Mouse (Mus musculus) hindbrain, embryonic 11.5 days (tissue): ENCODE measurements at regions not wholly inside any gene's neighbourhood (a gene's known extent, or its start where the extent isn't known, plus 50 kb on each side); places are given as distances from the start of the nearest gene placed in this dataset.

ENCODE experiments used
- ATAC-seq: fragments of 200-750 bp; cut with Nextera tagmentation; 2 replicates; pipeline ENCODE4 v1.8.0; 2017; ENCODE audit warnings: mild to moderate bottlenecking, moderate TSS enrichment, moderate library complexity; ENCODE audit not compliant: low FRiP score
- DNase-seq: peaks from one replicate; pipeline ENCODE4 v3.0.0-alpha.2; 2015; ENCODE audit warnings: low spot score
- H3K27ac ChIP-seq: fragments of 300-500 bp; sonication (generic); 2 replicates; pipeline ENCODE4 v1.5.1; 2014; ENCODE audit warnings: mild to moderate bottlenecking, low read depth, low read length
- H3K27me3 ChIP-seq: fragments of 300-500 bp; sonication (generic); 2 replicates; pipeline ENCODE4 v1.6.1; 2014; ENCODE audit warnings: mild to moderate bottlenecking, low read length, moderate library complexity, mixed read lengths; ENCODE audit not compliant: control insufficient read depth, insufficient read depth
- H3K36me3 ChIP-seq: fragments of 300-500 bp; sonication (generic); 2 replicates; pipeline ENCODE4 v1.6.1; 2014; ENCODE audit warnings: mild to moderate bottlenecking, low read length, moderate library complexity, mixed read lengths; ENCODE audit not compliant: control insufficient read depth, insufficient read depth
- H3K4me1 ChIP-seq: fragments of 300-500 bp; sonication (generic); replicated peaks from 2 replicates; pipeline ENCODE4 v1.6.1; 2014; ENCODE audit warnings: low read length, mixed read lengths; ENCODE audit not compliant: control insufficient read depth, insufficient read depth
- H3K4me2 ChIP-seq: fragments of 300-500 bp; sonication (generic); replicated peaks from 2 replicates; pipeline ENCODE4 v1.6.1; 2014; ENCODE audit warnings: mild to moderate bottlenecking, low read depth, low read length
- H3K4me3 ChIP-seq: fragments of 300-500 bp; sonication (generic); 2 replicates; pipeline ENCODE4 v1.5.1; 2014; ENCODE audit warnings: low read depth, low read length
- H3K9ac ChIP-seq: fragments of 300-500 bp; sonication (generic); 2 replicates; pipeline ENCODE4 v1.6.1; 2014; ENCODE audit warnings: low read depth, low read length
- H3K9me3 ChIP-seq: fragments of 300-500 bp; sonication (generic); 2 replicates; pipeline ENCODE4 v1.6.1; 2016; ENCODE audit warnings: low read length; ENCODE audit not compliant: control insufficient read depth
- WGBS: fragments of 180-500 bp; shearing (Covaris S2); extraction: QIAGEN DNeasy Blood & Tissue Kit; methylation state at CpG from one replicate; pipeline ENCODE4 v1.1.7; 2014; 5-methylcytosine and 5-hydroxymethylcytosine counted together

- no peak overlapping the region for H3K9ac ChIP-seq
- 0 out of 2 replicates have a peak, but pooled peaks have one; percentile 4 for ATAC-seq
- WGBS, result 61% methylated on average over 8 of the region's 8 CpGs
- H3K9me3 ChIP-seq, result no peaks in the 10 kb centered on the region
- H3K27me3 ChIP-seq, result no peaks in the 10 kb centered on the region
- H3K4me1 ChIP-seq, result no peaks in the 10 kb centered on the region; the same call in 1 of the 2 replicates
- H3K36me3 ChIP-seq, result no peaks in the 10 kb centered on the region
- peak; percentile 20 for DNase-seq
- no peak overlapping the region for H3K4me2 ChIP-seq
- no peak overlapping the region for H3K4me3 ChIP-seq
- no peak overlapping the region for H3K27ac ChIP-seq
These were observed 136.9 kb upstream of the Mpdz start for GRCm38 (mm10) chr4:81579389-81580110.

DNA sequence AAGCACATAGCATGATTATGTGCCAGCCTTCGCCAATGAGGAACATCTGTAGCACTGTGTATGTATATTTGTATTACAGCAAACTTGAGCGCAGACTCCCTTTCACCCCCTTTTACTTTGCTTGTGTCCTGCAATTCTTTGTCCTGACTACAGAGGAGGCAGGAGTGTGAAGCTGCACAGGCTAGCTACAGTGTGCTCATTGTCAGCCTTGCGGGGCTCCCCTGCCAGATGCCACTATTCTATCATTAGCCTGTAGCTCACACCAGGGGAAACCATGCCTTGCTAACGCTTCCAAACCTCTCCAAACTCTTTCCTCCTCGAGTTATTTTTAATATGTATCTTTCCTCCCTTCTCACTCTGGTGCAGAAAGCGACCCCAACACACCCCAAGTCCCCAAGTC lies 136.4 kb upstream of the Mpdz start:
- ATAC-seq (peak; percentile 90; the same call in 1 of the 2 replicates), DNase-seq (peak; percentile 53)
- no peak overlapping the region for H3K4me2 ChIP-seq
- no peaks in the 10 kb centered on the region for H3K36me3 ChIP-seq
- no peaks in the 10 kb centered on the region for H3K27me3 ChIP-seq
- H3K4me1 ChIP-seq, result no peaks in the 10 kb centered on the region; the same call in 1 of the 2 replicates
- no peaks in the 10 kb centered on the region for H3K9me3 ChIP-seq
- H3K27ac ChIP-seq, result no peak overlapping the region
- H3K9ac ChIP-seq, result no peak overlapping the region
- H3K4me3 ChIP-seq, result no peak overlapping the region
- WGBS, result 39% methylated on average over 6 of the region's 6 CpGs

GRCm38 (mm10) chr4:81573771-81574170 lies 131.2 kb upstream of the Mpdz start:
- H3K4me1 ChIP-seq, result no peaks in the 10 kb centered on the region
- H3K27me3 ChIP-seq, result no peaks in the 10 kb centered on the region
- H3K9me3 ChIP-seq, result no peaks in the 10 kb centered on the region
- no peaks in the 10 kb centered on the region for H3K36me3 ChIP-seq
- DNase-seq, result no peak
- no peak overlapping the region for H3K27ac ChIP-seq
- ATAC-seq, result no peak
- no peak overlapping the region for H3K4me3 ChIP-seq
- no peak overlapping the region for H3K9ac ChIP-seq
- WGBS, result 65% methylated on average over 5 of the region's 5 CpGs
- H3K4me2 ChIP-seq, result no peak overlapping the region

- Histone ChIP-seq H3K9me3 (no peaks in the 10 kb centered on the region), H3K9ac (no peak overlapping the region), H3K27me3 (no peaks in the 10 kb centered on the region), H3K27ac (no peak overlapping the region), H3K4me3 (no peak overlapping the region), H3K36me3 (no peaks in the 10 kb centered on the region), H3K4me1 (no peaks in the 10 kb centered on the region), H3K4me2 (no peak overlapping the region)
- WGBS, result 82% methylated on average over 4 of the region's 4 CpGs
- DNase-seq, result no peak
- no peak for ATAC-seq
These were observed 128.1 kb upstream of the Mpdz start for GRCm38 (mm10) chr4:81570736-81571135.

DNA sequence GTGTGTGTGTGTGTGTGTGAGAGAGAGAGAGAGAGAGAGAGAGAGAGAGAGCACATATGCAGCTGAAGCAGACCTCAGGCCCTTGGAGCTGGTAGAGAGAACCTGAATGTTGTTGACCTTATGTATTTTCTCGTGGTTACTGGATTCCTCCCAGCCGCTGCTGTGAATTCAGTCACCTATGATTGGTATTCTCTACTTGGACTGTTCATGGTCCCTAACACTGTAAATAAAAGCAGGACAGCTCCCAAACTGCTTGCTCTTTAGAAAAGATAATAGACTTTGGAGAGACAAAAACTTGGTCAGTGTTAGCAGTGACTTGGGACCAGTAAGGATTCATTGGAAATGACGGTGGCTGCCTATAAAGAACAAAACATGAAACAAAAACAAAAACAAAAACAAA lies 126.9 kb upstream of the Mpdz start:
- H3K4me1 ChIP-seq, result no peaks in the 10 kb centered on the region
- H3K27ac ChIP-seq, result no peak overlapping the region
- H3K9ac ChIP-seq, result no peak overlapping the region
- ATAC-seq, result no peak
- no peaks in the 10 kb centered on the region for H3K36me3 ChIP-seq
- no peaks in the 10 kb centered on the region for H3K9me3 ChIP-seq
- no peak overlapping the region for H3K4me2 ChIP-seq
- 75% methylated on average over 3 of the region's 3 CpGs for WGBS
- DNase-seq, result no peak
- no peak overlapping the region for H3K4me3 ChIP-seq
- no peaks in the 10 kb centered on the region for H3K27me3 ChIP-seq

DNA sequence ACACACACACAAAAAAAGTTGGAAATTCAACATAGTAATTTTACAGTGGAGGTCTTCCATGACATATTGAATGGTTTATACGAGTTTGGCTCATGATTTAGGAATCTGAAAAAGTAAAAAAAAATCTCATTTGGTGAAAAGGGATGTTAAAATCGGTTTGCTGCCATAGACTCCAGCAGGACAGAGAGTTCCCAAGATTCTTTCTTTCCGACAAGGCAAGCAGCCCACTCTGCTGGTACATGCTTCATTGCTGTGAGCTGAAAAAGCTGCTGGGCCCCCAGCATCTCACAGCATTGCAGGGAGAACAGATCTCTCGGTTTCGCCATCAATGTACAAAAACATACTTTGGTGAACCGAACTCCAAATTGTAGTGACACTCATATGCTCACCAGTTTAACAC lies 125.8 kb upstream of the Mpdz start:
- no peak overlapping the region for H3K4me3 ChIP-seq
- H3K9me3 ChIP-seq, result no peaks in the 10 kb centered on the region
- peak; percentile 25 for DNase-seq
- WGBS, result 73% methylated on average over 6 of the region's 6 CpGs
- H3K36me3 ChIP-seq, result no peaks in the 10 kb centered on the region
- H3K4me1 ChIP-seq, result no peaks in the 10 kb centered on the region
- H3K4me2 ChIP-seq, result no peak overlapping the region
- no peak overlapping the region for H3K27ac ChIP-seq
- no peak overlapping the region for H3K9ac ChIP-seq
- ATAC-seq, result peak; percentile 46; the same call in 1 of the 2 replicates
- H3K27me3 ChIP-seq, result no peaks in the 10 kb centered on the region

GRCm38 (mm10) chr4:81567928-81568327 lies 125.3 kb upstream of the Mpdz start:
- Histone ChIP-seq H3K27me3 (no peaks in the 10 kb centered on the region), H3K9me3 (no peaks in the 10 kb centered on the region), H3K4me2 (no peak overlapping the region), H3K4me3 (no peak overlapping the region), H3K9ac (no peak overlapping the region), H3K27ac (peak overlapping the region; percentile 43; the same call in 1 of the 2 replicates), H3K36me3 (no peaks in the 10 kb centered on the region), H3K4me1 (no peaks in the 10 kb centered on the region)
- WGBS, result 22% methylated on average over 5 of the region's 5 CpGs
- ATAC-seq, result peak; percentile 97
- DNase-seq, result peak; percentile 69

DNA sequence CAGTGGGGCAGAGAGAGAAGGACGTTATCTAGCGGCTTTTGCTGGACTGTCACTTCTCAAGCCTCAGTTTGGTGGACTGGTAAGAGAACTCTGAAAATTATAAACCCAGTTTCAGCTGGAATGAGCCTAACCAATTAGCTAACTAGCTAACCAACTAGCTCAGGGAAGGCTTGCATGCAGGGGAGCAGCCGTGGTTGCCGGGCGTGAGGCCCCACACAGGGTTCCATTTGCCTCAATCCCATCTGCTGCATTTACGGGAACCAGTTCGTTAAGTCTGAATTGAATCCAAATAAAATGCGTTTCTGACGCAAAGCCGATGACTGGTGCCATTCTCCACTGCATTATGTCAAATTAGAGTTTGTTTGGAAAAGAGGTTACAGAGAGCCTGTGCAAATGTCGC lies 123.9 kb upstream of the Mpdz start:
- Histone ChIP-seq H3K9me3 (no peaks in the 10 kb centered on the region), H3K9ac (no peak overlapping the region), H3K27ac (no peak overlapping the region), H3K4me1 (no peaks in the 10 kb centered on the region), H3K4me2 (no peak overlapping the region), H3K27me3 (no peaks in the 10 kb centered on the region), H3K36me3 (no peaks in the 10 kb centered on the region), H3K4me3 (no peak overlapping the region)
- 75% methylated on average over 11 of the region's 11 CpGs for WGBS
- DNase-seq, result no peak
- ATAC-seq, result no peak
